Mouse (Mus musculus) bone marrow macrophage, adult 2 months (primary cell): ENCODE measurements at regions not wholly inside any gene's neighbourhood (a gene's known extent, or its start where the extent isn't known, plus 50 kb on each side); places are given as distances from the start of the nearest gene placed in this dataset.

Experiments
- CTCF ChIP-seq: IDR thresholded peaks from 2 replicates; pipeline ENCODE4 v1.5.1; 2012; ENCODE audit warnings: low read depth, mild to moderate bottlenecking, low read length, moderate library complexity
- POLR2A ChIP-seq: IDR thresholded peaks from 2 replicates; pipeline ENCODE4 v1.6.1; 2012; ENCODE audit warnings: mild to moderate bottlenecking, low read depth, low read length, borderline replicate concordance

DNA sequence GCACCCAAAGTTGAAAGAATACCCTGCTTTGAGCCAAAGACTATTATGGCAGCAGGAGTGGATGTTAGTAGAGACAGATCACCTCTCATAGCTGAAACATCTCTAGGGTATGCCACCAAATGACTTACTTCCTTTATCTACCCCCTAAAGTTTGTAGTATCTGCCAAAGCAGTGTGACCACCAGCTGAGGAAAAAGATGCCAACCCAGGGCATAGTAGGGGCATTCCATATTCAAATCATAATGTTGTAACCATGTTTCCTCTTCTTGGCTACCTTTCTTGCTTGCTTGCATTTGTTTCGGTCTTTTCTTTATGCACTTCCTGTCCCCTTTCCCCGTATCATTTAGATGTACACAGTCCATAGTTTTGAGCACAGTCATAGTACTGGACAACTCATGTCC is 1449.6 kb downstream of the Gsdmc2 start:
- TF ChIP-seq CTCF, result no peak
- no peak for TF ChIP-seq POLR2A
